Mouse (Mus musculus): ENCODE results near the gene Tldc2.
A peak's percentile ranks its signal among the peaks of the same experiment; 100 is the strongest.

The Tldc2 gene

GRCm38 (mm10) chr2:157129601-157130164 lies 42.8 kb downstream of the Tldc2 start:
- no peak for DNase-seq

- no peak for DNase-seq
Measured at GRCm38 (mm10) chr2:157130813-157131514, 44.1 kb downstream of the Tldc2 start.

- no peak for DNase-seq
Measured at GRCm38 (mm10) chr2:157132086-157132485, 45.2 kb downstream of the Tldc2 start.

- no peak for DNase-seq
Measured at GRCm38 (mm10) chr2:157132686-157133540, 46.1 kb downstream of the Tldc2 start.

GRCm38 (mm10) chr2:157133769-157134478 lies 47.1 kb downstream of the Tldc2 start:
- peak; percentile 12 for DNase-seq

GRCm38 (mm10) chr2:157134479-157134931 lies 47.6 kb downstream of the Tldc2 start:
- peak; percentile 51 for DNase-seq

GRCm38 (mm10) chr2:157135014-157135413 lies 48.2 kb downstream of the Tldc2 start, which contains the start of gene Samhd1:
Gene Samhd1, minus strand, starts transcription at chr2:157135265.
- peak; percentile 99 for DNase-seq

- DNase-seq = no peak
Measured at GRCm38 (mm10) chr2:157135529-157136120, 48.8 kb downstream of the Tldc2 start.

GRCm38 (mm10) chr2:157136176-157136575 lies 49.3 kb downstream of the Tldc2 start:
- DNase-seq = no peak

- no peak for DNase-seq
Measured at GRCm38 (mm10) chr2:157136646-157137045, 49.8 kb downstream of the Tldc2 start.

- DNase-seq = no peak
Measured at GRCm38 (mm10) chr2:157137959-157138731, 51.3 kb downstream of the Tldc2 start.

GRCm38 (mm10) chr2:157138808-157139207 lies 52.0 kb downstream of the Tldc2 start:
- DNase-seq = no peak

- DNase-seq = no peak
Measured at GRCm38 (mm10) chr2:157139251-157139802, 52.5 kb downstream of the Tldc2 start.

GRCm38 (mm10) chr2:157141962-157142361 lies 55.1 kb downstream of the Tldc2 start:
- no peak for DNase-seq

GRCm38 (mm10) chr2:157144132-157144531 lies 57.3 kb downstream of the Tldc2 start:
- DNase-seq = no peak

GRCm38 (mm10) chr2:157145173-157145572 lies 58.3 kb downstream of the Tldc2 start:
- no peak for DNase-seq

All from liver (tissue).